Mouse (Mus musculus): Measurements from ENCODE around the gene Shc2. TPM values are rescaled to one million over a fixed set of nuclear protein-coding genes. Genes with fewer than 3 reads are reported as not detected.
A peak's percentile ranks its signal among the peaks of the same experiment; 100 is the strongest.

Gene Shc2
- polyA plus RNA-seq, 1 experiment, result not detected

GRCm38 (mm10) chr10:79628377-79628776, 9.3 kb downstream of the Shc2 start:
- Histone ChIP-seq H3K27ac (ENCODE audit: insufficient read depth, low read depth, low read length) (no peak overlapping the region), H3K4me3 (ENCODE audit: insufficient read depth, low read depth, low read length) (no peak overlapping the region), H3K4me1 (ENCODE audit: control insufficient read depth, insufficient read depth, low read length) (peaks cover 14% of the 10 kb centered on the region)
- 79% methylated on average over 5 of the region's 5 CpGs for WGBS
- TF ChIP-seq CTCF (IDR thresholded peaks at IDR 0.05; ENCODE audit: insufficient read depth, low read depth, low read length), result no peak
- TF ChIP-seq POLR2A (IDR thresholded peaks at IDR 0.05; ENCODE audit: insufficient read depth, low read depth, low read length), result no peak

GRCm38 (mm10) chr10:79626156-79626555, 11.6 kb downstream of the Shc2 start:
- 64% methylated on average over 10 of the region's 10 CpGs for WGBS
- no peak overlapping the region for H3K4me3 ChIP-seq (ENCODE audit: insufficient read depth, low read depth, low read length)
- TF ChIP-seq CTCF (IDR thresholded peaks at IDR 0.05; ENCODE audit: insufficient read depth, low read depth, low read length) (no peak), POLR2A (IDR thresholded peaks at IDR 0.05; ENCODE audit: insufficient read depth, low read depth, low read length) (no peak)
- H3K27ac ChIP-seq (ENCODE audit: insufficient read depth, low read depth, low read length), result no peak overlapping the region
- H3K4me1 ChIP-seq (ENCODE audit: control insufficient read depth, insufficient read depth, low read length), result peaks cover 10% of the 10 kb centered on the region; the same call in 1 of the 2 replicates

- WGBS, result 83% methylated on average over 9 of the region's 9 CpGs
- peaks cover 10% of the 10 kb centered on the region; the same call in 1 of the 2 replicates for H3K4me1 ChIP-seq (ENCODE audit: control insufficient read depth, insufficient read depth, low read length)
- H3K4me3 ChIP-seq (ENCODE audit: insufficient read depth, low read depth, low read length), result no peak overlapping the region
- TF ChIP-seq POLR2A (IDR thresholded peaks at IDR 0.05; ENCODE audit: insufficient read depth, low read depth, low read length) (no peak), CTCF (IDR thresholded peaks at IDR 0.05; ENCODE audit: insufficient read depth, low read depth, low read length) (no peak)
- H3K27ac ChIP-seq (ENCODE audit: insufficient read depth, low read depth, low read length), result no peak overlapping the region
Observed at GRCm38 (mm10) chr10:79625398-79625797, 12.3 kb downstream of the Shc2 start.

GRCm38 (mm10) chr10:79623950-79624349, 13.8 kb downstream of the Shc2 start:
- Histone ChIP-seq H3K4me3 (ENCODE audit: insufficient read depth, low read depth, low read length) (no peak overlapping the region), H3K27ac (ENCODE audit: insufficient read depth, low read depth, low read length) (no peak overlapping the region), H3K4me1 (ENCODE audit: control insufficient read depth, insufficient read depth, low read length) (peaks cover 10% of the 10 kb centered on the region; the same call in 1 of the 2 replicates)
- WGBS, result 56% methylated on average over 12 of the region's 12 CpGs
- TF ChIP-seq CTCF (IDR thresholded peaks at IDR 0.05; ENCODE audit: insufficient read depth, low read depth, low read length) (no peak), POLR2A (IDR thresholded peaks at IDR 0.05; ENCODE audit: insufficient read depth, low read depth, low read length) (no peak)

- TF ChIP-seq CTCF (IDR thresholded peaks at IDR 0.05; ENCODE audit: insufficient read depth, low read depth, low read length), result no peak
- no peak for TF ChIP-seq POLR2A (IDR thresholded peaks at IDR 0.05; ENCODE audit: insufficient read depth, low read depth, low read length)
- 94% methylated on average over 5 of the region's 5 CpGs for WGBS
- Histone ChIP-seq H3K27ac (ENCODE audit: insufficient read depth, low read depth, low read length) (no peak overlapping the region), H3K4me1 (ENCODE audit: control insufficient read depth, insufficient read depth, low read length) (peaks cover 26% of the 10 kb centered on the region), H3K4me3 (ENCODE audit: insufficient read depth, low read depth, low read length) (no peak overlapping the region)
Observed at GRCm38 (mm10) chr10:79616376-79616775, 21.3 kb downstream of the Shc2 start.

- TF ChIP-seq POLR2A (IDR thresholded peaks at IDR 0.05; ENCODE audit: insufficient read depth, low read depth, low read length) (no peak), CTCF (IDR thresholded peaks at IDR 0.05; ENCODE audit: insufficient read depth, low read depth, low read length) (no peak)
- no peak overlapping the region for H3K27ac ChIP-seq (ENCODE audit: insufficient read depth, low read depth, low read length)
- no peak overlapping the region for H3K4me3 ChIP-seq (ENCODE audit: insufficient read depth, low read depth, low read length)
- peaks cover 27% of the 10 kb centered on the region for H3K4me1 ChIP-seq (ENCODE audit: control insufficient read depth, insufficient read depth, low read length)
- 12% methylated on average over 8 of the region's 8 CpGs for WGBS
Observed at GRCm38 (mm10) chr10:79615860-79616259, 21.9 kb downstream of the Shc2 start.

- H3K4me1 ChIP-seq (ENCODE audit: control insufficient read depth, insufficient read depth, low read length), result peaks cover 27% of the 10 kb centered on the region
- TF ChIP-seq CTCF (IDR thresholded peaks at IDR 0.05; ENCODE audit: insufficient read depth, low read depth, low read length) (no peak), POLR2A (IDR thresholded peaks at IDR 0.05; ENCODE audit: insufficient read depth, low read depth, low read length) (no peak)
- H3K27ac ChIP-seq (ENCODE audit: insufficient read depth, low read depth, low read length), result no peak overlapping the region
- WGBS, result 75% methylated on average over 1 of the region's 1 CpGs
- H3K4me3 ChIP-seq (ENCODE audit: insufficient read depth, low read depth, low read length), result peak overlapping the region; percentile 60
Observed at GRCm38 (mm10) chr10:79614305-79614643, 23.4 kb downstream of the Shc2 start.

- no peak for TF ChIP-seq POLR2A (IDR thresholded peaks at IDR 0.05; ENCODE audit: insufficient read depth, low read depth, low read length)
- Histone ChIP-seq H3K4me3 (ENCODE audit: insufficient read depth, low read depth, low read length) (peak within 1 kb of the TSS; percentile 60), H3K27ac (ENCODE audit: insufficient read depth, low read depth, low read length) (no peak within 1 kb of the TSS), H3K4me1 (ENCODE audit: control insufficient read depth, insufficient read depth, low read length) (peaks cover 27% of the 10 kb centered on the region)
- 1% methylated on average over 60 of the region's 60 CpGs for WGBS
Observed at GRCm38 (mm10) chr10:79613578-79614304, 24.0 kb downstream of the Shc2 start, which contains the start of gene C2cd4c. TSS of gene C2cd4c (minus strand) at chr10:79614025.

- 22% methylated on average over 51 of the region's 51 CpGs for WGBS
- TF ChIP-seq CTCF (IDR thresholded peaks at IDR 0.05; ENCODE audit: insufficient read depth, low read depth, low read length) (no peak), POLR2A (IDR thresholded peaks at IDR 0.05; ENCODE audit: insufficient read depth, low read depth, low read length) (no peak)
- peaks cover 40% of the 10 kb centered on the region for H3K4me1 ChIP-seq (ENCODE audit: control insufficient read depth, insufficient read depth, low read length)
- no peak overlapping the region for H3K27ac ChIP-seq (ENCODE audit: insufficient read depth, low read depth, low read length)
- 0 out of 2 replicates have a peak overlapping the region, but pooled peaks have one; percentile 4 for H3K4me3 ChIP-seq (ENCODE audit: insufficient read depth, low read depth, low read length)
Observed at GRCm38 (mm10) chr10:79612192-79613135, 25.3 kb downstream of the Shc2 start.
